Mouse (Mus musculus): Measurements from ENCODE around the gene 1700003E16Rik. TPM values are rescaled to one million over a fixed set of nuclear protein-coding genes. Genes with fewer than 3 reads are reported as not detected.

Gene 1700003E16Rik
- total RNA-seq, 1 experiment from 2014 or later = not detected

DNA sequence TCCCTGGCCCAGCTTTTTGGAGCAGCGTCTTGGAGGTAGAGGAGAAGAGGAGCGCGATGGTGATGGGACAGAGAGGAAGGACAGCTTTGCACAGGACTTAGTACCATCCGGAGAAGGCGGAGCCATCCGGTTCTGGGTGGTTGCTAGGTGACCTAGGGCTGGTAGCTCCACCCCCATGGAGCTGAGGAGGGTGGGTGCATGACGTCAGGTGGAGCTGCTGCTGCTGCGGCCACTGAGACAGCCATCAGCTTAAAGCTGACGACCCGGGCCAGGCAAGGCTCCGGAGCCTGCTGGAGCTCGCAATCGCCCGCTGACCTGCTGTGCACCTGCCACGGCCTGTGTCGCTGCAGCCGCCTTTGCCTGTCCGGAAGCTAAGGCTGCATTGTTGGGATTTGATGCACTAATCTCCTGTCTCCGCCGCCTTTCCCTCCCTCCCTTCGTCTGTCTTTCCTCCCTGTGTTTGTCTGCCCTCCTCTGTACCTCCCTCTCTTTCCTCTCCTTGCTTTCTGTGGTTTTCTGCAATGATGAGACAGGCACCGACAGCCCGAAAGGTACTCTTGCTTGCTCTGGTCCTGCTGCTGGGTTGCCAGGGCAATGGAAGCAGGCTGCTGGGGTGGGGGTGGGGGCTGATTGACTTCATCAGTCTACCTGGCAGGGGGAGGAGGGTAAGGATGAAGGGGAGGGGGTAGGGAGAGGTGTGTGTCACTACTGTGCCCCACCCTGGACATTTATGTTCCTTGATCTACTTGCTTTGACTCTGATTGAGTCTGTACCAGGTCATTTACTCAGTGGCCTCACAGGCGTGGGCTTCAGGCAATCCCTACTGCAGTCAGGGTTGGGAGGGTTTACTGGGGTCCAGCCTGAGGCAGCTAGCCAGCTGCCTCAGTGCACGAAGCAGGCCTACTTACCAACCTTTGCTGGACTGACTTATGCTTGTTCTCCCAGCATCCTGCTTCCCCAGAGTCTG is 30.0 kb downstream of the 1700003E16Rik start:
- peak; percentile 89 for ATAC-seq (replicated peaks; ENCODE audit: low read depth, poor library complexity, severe bottlenecking)

DNA sequence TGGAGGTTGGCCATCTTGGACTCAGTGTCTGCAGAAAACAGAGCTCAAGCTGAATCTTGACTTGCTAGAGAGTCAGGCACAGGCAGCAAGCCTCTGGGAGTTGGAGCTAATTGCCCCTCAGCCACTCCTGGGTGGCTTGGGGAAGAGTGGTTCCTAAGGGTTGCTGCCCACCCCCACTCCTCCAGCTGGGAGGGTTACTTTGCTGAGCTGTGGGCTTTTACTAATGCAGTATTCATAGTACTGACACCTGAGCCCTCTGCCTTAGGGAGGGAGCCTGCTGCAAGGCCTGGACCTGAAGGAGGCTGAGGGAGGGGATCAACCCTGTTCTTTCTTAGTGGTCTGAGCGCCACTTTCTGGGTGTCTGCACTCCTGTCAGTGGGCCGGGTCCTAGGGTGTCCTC is 30.7 kb downstream of the 1700003E16Rik start:
- no peak for ATAC-seq (replicated peaks; ENCODE audit: low read depth, poor library complexity, severe bottlenecking)

DNA sequence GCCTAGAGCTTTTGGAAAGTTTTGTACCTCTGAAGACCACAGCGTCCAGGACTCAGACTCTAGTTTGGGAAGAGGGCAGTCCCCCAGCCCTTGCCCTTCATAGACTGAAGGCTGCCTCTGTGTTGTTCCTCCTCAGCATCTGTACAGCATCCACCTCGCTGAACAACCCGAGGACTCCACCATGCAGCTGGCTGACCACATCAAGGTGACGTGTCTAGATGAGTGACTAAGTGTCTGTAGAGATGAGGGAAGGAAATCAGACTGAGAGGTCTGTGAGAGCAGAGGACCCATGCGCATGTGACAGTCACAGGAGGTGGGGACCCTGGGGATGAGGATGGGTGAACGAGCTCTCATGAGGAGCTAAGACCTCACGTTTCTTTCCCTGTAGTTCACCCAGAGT is 37.4 kb downstream of the 1700003E16Rik start:
- no peak for ATAC-seq (replicated peaks; ENCODE audit: low read depth, poor library complexity, severe bottlenecking)

DNA sequence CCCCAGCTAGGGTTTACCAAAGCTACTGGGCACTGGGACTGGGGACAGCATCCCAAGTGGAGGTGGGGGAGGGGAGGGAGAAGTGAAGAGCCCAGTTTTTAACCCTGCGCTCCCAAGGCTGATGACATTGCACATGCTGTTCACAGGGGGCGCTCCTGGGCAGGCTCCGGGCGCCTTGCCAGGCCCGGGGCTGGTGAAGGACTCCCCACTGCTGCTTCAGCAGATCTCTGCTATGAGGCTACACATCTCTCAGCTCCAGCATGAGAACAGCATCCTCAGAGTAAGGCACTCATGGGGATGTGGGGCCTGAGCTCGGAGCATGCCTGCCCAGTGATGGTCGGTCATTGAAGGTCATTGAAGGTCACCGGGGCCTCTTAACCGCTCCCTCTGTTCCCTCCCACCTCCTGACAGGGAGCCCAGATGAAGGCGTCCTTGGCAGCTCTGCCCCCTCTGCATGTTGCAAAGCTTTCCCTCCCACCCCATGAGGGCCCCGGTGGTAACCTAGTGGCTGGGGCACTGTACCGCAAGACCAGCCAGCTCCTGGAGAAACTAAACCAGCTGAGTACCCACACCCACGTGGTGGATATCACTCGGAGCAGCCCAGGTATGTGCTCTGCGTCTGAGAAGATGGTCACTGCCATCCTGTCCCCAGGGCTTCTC is 41.3 kb downstream of the 1700003E16Rik start:
- ATAC-seq (replicated peaks; ENCODE audit: low read depth, poor library complexity, severe bottlenecking) = no peak

DNA sequence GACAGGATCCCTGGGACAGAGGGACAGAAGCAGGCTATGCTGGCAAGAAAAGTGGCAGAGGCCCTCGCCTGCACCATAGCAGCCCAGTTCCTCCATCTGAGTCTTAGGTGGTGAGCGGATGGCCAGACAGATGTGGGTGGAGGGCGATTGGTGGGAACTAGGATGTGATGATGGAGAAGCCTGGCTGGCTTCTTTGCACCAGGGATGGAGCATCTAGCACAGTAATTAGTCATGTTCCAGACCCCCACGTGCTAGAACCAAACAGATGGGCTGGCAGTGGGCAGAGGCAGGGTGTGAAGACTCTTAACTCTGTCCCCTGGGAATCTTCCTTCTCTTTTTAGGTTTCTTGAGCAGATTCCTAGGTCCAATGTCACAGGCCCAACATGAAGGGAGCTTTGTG is 47.1 kb downstream of the 1700003E16Rik start:
- no peak for ATAC-seq (replicated peaks; ENCODE audit: low read depth, poor library complexity, severe bottlenecking)

- no peak for ATAC-seq (replicated peaks; ENCODE audit: low read depth, poor library complexity, severe bottlenecking)
These were observed 49.6 kb downstream of the 1700003E16Rik start for GRCm38 (mm10) chr6:83205851-83206250.

- no peak for ATAC-seq (replicated peaks; ENCODE audit: low read depth, poor library complexity, severe bottlenecking)
These were observed 50.1 kb downstream of the 1700003E16Rik start for GRCm38 (mm10) chr6:83206321-83206720.

GRCm38 (mm10) chr6:83207361-83208049 is 51.3 kb downstream of the 1700003E16Rik start:
- ATAC-seq (replicated peaks; ENCODE audit: low read depth, poor library complexity, severe bottlenecking) = no peak

DNA sequence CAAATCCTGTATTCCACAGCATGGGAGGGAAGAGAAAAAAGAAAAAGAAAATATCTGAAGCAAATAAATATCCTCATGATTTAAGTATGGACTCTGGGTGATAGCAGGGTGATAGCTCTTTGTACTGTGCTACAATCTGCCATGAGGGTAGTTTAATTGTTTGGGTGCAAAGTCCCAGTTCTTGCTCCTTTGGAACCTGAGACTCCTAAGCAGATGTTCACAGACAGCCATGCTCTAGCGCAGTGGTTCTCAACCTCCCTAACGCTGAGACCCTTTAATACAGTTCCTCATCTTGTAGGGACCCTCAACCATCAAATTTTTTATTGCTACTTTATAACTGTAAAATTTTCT is 51.8 kb downstream of the 1700003E16Rik start:
- no peak for ATAC-seq (replicated peaks; ENCODE audit: low read depth, poor library complexity, severe bottlenecking)

DNA sequence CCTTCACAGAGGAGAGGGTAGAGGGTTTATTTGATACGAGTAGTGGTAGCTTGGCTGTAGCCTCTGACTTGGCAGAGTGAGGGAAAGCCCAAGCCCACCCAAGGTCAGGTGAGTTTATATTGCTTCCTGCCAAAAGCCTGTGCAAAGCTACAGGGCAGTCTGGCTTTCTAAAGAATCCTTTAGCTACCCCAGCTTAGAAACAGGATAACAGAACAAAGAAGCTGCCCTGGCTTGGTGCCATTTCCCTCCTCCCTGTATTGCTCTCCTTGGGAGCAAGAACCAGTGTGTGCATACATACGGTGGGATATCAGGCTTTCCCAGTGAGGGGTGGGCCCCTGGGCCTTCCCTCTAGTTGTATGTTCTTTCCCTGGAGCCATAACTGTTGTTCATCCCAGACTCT is 54.3 kb downstream of the 1700003E16Rik start:
- no peak for ATAC-seq (replicated peaks; ENCODE audit: low read depth, poor library complexity, severe bottlenecking)

DNA sequence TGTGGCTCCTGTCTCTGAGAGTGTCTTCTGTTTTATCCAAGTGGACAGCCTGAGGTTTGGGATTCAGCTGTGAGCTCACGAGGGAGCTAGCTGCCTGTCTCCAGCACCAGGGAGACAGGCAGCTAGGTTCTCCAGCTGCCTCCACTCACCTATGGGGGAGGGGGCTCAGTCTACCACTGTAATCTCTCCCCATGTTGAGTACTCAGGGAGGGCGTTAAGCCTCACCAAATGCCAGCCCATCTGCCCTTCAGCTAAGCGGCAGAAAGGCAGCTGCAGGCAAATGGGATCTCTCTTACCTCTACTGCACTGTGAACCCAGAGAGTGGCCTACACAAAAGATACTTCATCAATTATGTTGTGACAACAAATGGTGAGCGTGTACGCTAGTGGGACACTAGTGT is 55.3 kb downstream of the 1700003E16Rik start:
- no peak for ATAC-seq (replicated peaks; ENCODE audit: low read depth, poor library complexity, severe bottlenecking)

Other genes starting within 250 kb of the 1700003E16Rik start
- gene Sema4f, start 216.6 kb upstream of the 1700003E16Rik start, total RNA-seq (2017) = not detected in 2 replicates
- gene M1ap, start 209.5 kb upstream of the 1700003E16Rik start, total RNA-seq (2017) = 0.39 and 7.7 TPM in 2 replicates
- gene Dok1, start 122.9 kb upstream of the 1700003E16Rik start, total RNA-seq (2017) = 13.2 and 15.2 TPM in 2 replicates
- 1.4 and 2.1 TPM in 2 replicates for gene Loxl3, start 122.2 kb upstream of the 1700003E16Rik start, total RNA-seq (2017)
- gene Aup1, start 101.9 kb upstream of the 1700003E16Rik start, total RNA-seq (2017) = 100 and 115 TPM in 2 replicates
- 46.3 and 65.5 TPM in 2 replicates for gene Htra2, start 101.1 kb upstream of the 1700003E16Rik start, total RNA-seq (2017)
- gene Dqx1, start 98.6 kb upstream of the 1700003E16Rik start, total RNA-seq (2017) = 0.78 TPM in 1 of 2 replicates, not detected in the other
- not detected in 2 replicates for gene Tlx2, start 86.1 kb upstream of the 1700003E16Rik start, total RNA-seq (2017)
- gene Pcgf1, start 78.5 kb upstream of the 1700003E16Rik start, total RNA-seq (2017) = 9.3 and 16.8 TPM in 2 replicates
- gene Lbx2, start 70.0 kb upstream of the 1700003E16Rik start, total RNA-seq (2017) = not detected in 2 replicates
- gene Ccdc142, start 54.8 kb upstream of the 1700003E16Rik start, total RNA-seq (2017) = 0.41 TPM in 1 of 2 replicates, not detected in the other
- gene Gm42688, start 54.8 kb upstream of the 1700003E16Rik start, total RNA-seq (2017) = 2.1 and 3.1 TPM in 2 replicates
- 25.3 and 30.0 TPM in 2 replicates for gene Mrpl53, start 47.4 kb upstream of the 1700003E16Rik start, total RNA-seq (2017)
- 80.9 and 86.2 TPM in 2 replicates for gene Mogs, start 40.9 kb upstream of the 1700003E16Rik start, total RNA-seq (2017)
- 70.1 and 85.3 TPM in 2 replicates for gene Wbp1, start 34.8 kb upstream of the 1700003E16Rik start, total RNA-seq (2017)
- 40.2 and 58.8 TPM in 2 replicates for gene Ino80b, start 31.0 kb upstream of the 1700003E16Rik start, total RNA-seq (2017)
- gene Rtkn, start 20.9 kb upstream of the 1700003E16Rik start, total RNA-seq (2017) = 0.96 and 3.9 TPM in 2 replicates
- not detected in 2 replicates for gene Wdr54, start within 50 bp of the 1700003E16Rik start, total RNA-seq (2017)
- 50.2 and 52.2 TPM in 2 replicates for gene Dctn1, start 9.5 kb downstream of the 1700003E16Rik start, total RNA-seq (2017)
- 0.10 TPM in 1 of 2 replicates, not detected in the other for gene Slc4a5, start 63.4 kb downstream of the 1700003E16Rik start, total RNA-seq (2017)
- 24.1 and 27.0 TPM in 2 replicates for gene Mthfd2, start 169.5 kb downstream of the 1700003E16Rik start, total RNA-seq (2017)
- 112 and 127 TPM in 2 replicates for gene Mob1a, start 169.6 kb downstream of the 1700003E16Rik start, total RNA-seq (2017)
- gene Bola3, start 192.7 kb downstream of the 1700003E16Rik start, total RNA-seq (2017) = 89.1 and 97.5 TPM in 2 replicates